8 mouse cellular contexts compared by ENCODE assay signal in the genomic region with DNA sequence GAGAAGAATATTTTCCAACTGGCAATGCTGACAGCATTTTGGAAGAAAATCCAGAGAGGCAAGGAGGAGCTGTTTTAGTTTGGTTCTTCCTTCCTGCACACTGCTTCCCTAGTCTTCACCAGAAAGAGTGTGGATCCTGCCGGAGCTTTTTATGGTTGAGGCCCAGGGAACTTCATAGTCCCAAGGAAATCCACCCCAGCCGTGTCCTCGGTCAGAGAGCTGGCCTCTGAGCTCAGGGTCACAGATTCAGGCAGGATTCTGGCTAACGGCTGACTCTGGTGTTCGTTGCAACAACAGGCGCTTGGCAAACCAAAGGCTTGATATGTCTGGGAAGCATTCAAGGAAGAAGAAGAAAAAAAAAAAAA. TPM values are rescaled to one million over a fixed set of nuclear protein-coding genes. Genes with fewer than 3 reads are reported as not detected.
A peak's percentile ranks its signal among the peaks of the same experiment; 100 is the strongest.
DNase-seq lines count a peak whose midpoint lies in the region; ATAC-seq and TF ChIP-seq lines count a peak whose summit lies in the region.

No protein-coding gene starts in this region.

- H3K36me3 ChIP-seq in midbrain, embryonic 10.5 days, result no peaks in the 10 kb centered on the region
- no peaks in the 10 kb centered on the region for H3K36me3 ChIP-seq in midbrain, embryonic 11.5 days (ENCODE audit: control insufficient read depth, insufficient read depth, low read length)
- H3K36me3 ChIP-seq in kidney, adult 2 months (ENCODE audit: control insufficient read depth, insufficient read depth, low read length), result no peaks in the 10 kb centered on the region
- H3K36me3 ChIP-seq in stomach, embryonic 14.5 days (ENCODE audit: control insufficient read depth, insufficient read depth, low read length), result no peaks in the 10 kb centered on the region
- no peaks in the 10 kb centered on the region for H3K36me3 ChIP-seq in midbrain, postnatal 0 days (ENCODE audit: insufficient read depth, low read length)

- 0 out of 2 replicates have a peak overlapping the region, but pooled peaks have one; percentile 77 for H3K27ac ChIP-seq in midbrain, embryonic 10.5 days (replicated peaks)
- H3K27ac ChIP-seq in midbrain, embryonic 11.5 days (ENCODE audit: low read depth, low read length), result no peak overlapping the region
- H3K27ac ChIP-seq in kidney, adult 2 months (ENCODE audit: insufficient read depth, low read depth, low read length), result peak overlapping the region; percentile 7; the same call in 1 of the 2 replicates
- peak overlapping the region; percentile 91 for H3K27ac ChIP-seq in stomach, embryonic 14.5 days (ENCODE audit: low read length)
- H3K27ac ChIP-seq in midbrain, postnatal 0 days (ENCODE audit: low read depth, low read length), result no peak overlapping the region

- peaks cover 32% of the 10 kb centered on the region for H3K27me3 ChIP-seq in midbrain, embryonic 10.5 days (ENCODE audit: low read depth, poor library complexity, severe bottlenecking)
- peaks cover 4% of the 10 kb centered on the region for H3K27me3 ChIP-seq in midbrain, embryonic 11.5 days (ENCODE audit: control insufficient read depth, insufficient read depth, low read length)
- no peaks in the 10 kb centered on the region for H3K27me3 ChIP-seq in kidney, adult 2 months (replicated peaks; ENCODE audit: control insufficient read depth, insufficient read depth, low read length)
- H3K27me3 ChIP-seq in stomach, embryonic 14.5 days (ENCODE audit: control insufficient read depth, insufficient read depth, low read length), result no peaks in the 10 kb centered on the region
- peaks cover 7% of the 10 kb centered on the region; the same call in 1 of the 2 replicates for H3K27me3 ChIP-seq in midbrain, postnatal 0 days (ENCODE audit: insufficient read depth, low read length)

- no peak for TF ChIP-seq POLR2A in kidney, adult 2 months (IDR thresholded peaks at IDR 0.05; ENCODE audit: low read depth, low read length)

- DNase-seq in cerebellum, adult 9-11 months, result peak; percentile 53
- DNase-seq in cerebellum, adult 9-10 months, result no peak
- DNase-seq in midbrain, embryonic 10.5 days (ENCODE audit: low spot score), result no peak
- no peak for DNase-seq in midbrain, embryonic 11.5 days (ENCODE audit: low spot score, missing footprints)
- DNase-seq in kidney, adult 2 months, result peak; percentile 74
- no peak for DNase-seq in midbrain, postnatal 0 days (ENCODE audit: low spot score)
- DNase-seq in embryo, embryonic 11 days, result no peak

- H3K4me3 ChIP-seq in midbrain, embryonic 10.5 days, result no peak overlapping the region
- H3K4me3 ChIP-seq in midbrain, embryonic 11.5 days (ENCODE audit: low read depth, low read length), result no peak overlapping the region
- no peak overlapping the region for H3K4me3 ChIP-seq in kidney, adult 2 months (ENCODE audit: insufficient read depth, low read depth, low read length)
- H3K4me3 ChIP-seq in stomach, embryonic 14.5 days (ENCODE audit: low read depth, low read length), result no peak overlapping the region
- no peak overlapping the region for H3K4me3 ChIP-seq in midbrain, postnatal 0 days (ENCODE audit: low read depth, low read length)

- no peak for ATAC-seq in midbrain, embryonic 11.5 days (ENCODE audit: low FRiP score)
- no peak for ATAC-seq in stomach, embryonic 14.5 days (ENCODE audit: insufficient number of reproducible peaks, insufficient read depth, low FRiP score, low read depth)
- no peak for ATAC-seq in midbrain, postnatal 0 days (ENCODE audit: low FRiP score)

- no peak for TF ChIP-seq CTCF in kidney, adult 2 months (conservative IDR thresholded peaks at IDR 0.05; ENCODE audit: insufficient read depth, insufficient read length, low read depth, low read length)
- no peak for TF ChIP-seq CTCF in midbrain, postnatal 0 days (IDR thresholded peaks at IDR 0.05)

- no peak overlapping the region for H3K4me2 ChIP-seq in midbrain, embryonic 11.5 days
- H3K4me2 ChIP-seq in stomach, embryonic 14.5 days (replicated peaks; ENCODE audit: low read depth, low read length), result no peak overlapping the region
- H3K4me2 ChIP-seq in midbrain, postnatal 0 days (ENCODE audit: low read depth, low read length, poor library complexity, severe bottlenecking), result no peak overlapping the region

- peaks cover 33% of the 10 kb centered on the region for H3K4me1 ChIP-seq in midbrain, embryonic 10.5 days
- H3K4me1 ChIP-seq in midbrain, embryonic 11.5 days (ENCODE audit: control insufficient read depth, insufficient read depth, low read length), result peaks cover 9% of the 10 kb centered on the region
- H3K4me1 ChIP-seq in kidney, adult 2 months (ENCODE audit: control insufficient read depth, insufficient read depth, low read length), result peaks cover 14% of the 10 kb centered on the region
- peaks cover 12% of the 10 kb centered on the region for H3K4me1 ChIP-seq in stomach, embryonic 14.5 days (ENCODE audit: control insufficient read depth, insufficient read depth, low read length)
- H3K4me1 ChIP-seq in midbrain, postnatal 0 days (ENCODE audit: insufficient read depth, low read length), result no peaks in the 10 kb centered on the region

- WGBS in midbrain, embryonic 10.5 days, result 44% methylated on average over 6 of the region's 6 CpGs
- WGBS in midbrain, embryonic 11.5 days, result 42% methylated on average over 6 of the region's 6 CpGs
- WGBS in kidney, adult 2 months, result 22% methylated on average over 6 of the region's 6 CpGs
- WGBS in stomach, embryonic 14.5 days, result 41% methylated on average over 6 of the region's 6 CpGs
- 48% methylated on average over 6 of the region's 6 CpGs for WGBS in midbrain, postnatal 0 days

- H3K9me3 ChIP-seq in midbrain, embryonic 10.5 days (replicated peaks), result no peaks in the 10 kb centered on the region
- H3K9me3 ChIP-seq in midbrain, embryonic 11.5 days (ENCODE audit: control insufficient read depth, low read length), result no peaks in the 10 kb centered on the region
- no peaks in the 10 kb centered on the region for H3K9me3 ChIP-seq in stomach, embryonic 14.5 days (ENCODE audit: control insufficient read depth, low read depth, low read length)
- no peaks in the 10 kb centered on the region for H3K9me3 ChIP-seq in midbrain, postnatal 0 days (ENCODE audit: low read length)

- H3K9ac ChIP-seq in midbrain, embryonic 11.5 days (ENCODE audit: low read length), result no peak overlapping the region
- no peak overlapping the region for H3K9ac ChIP-seq in stomach, embryonic 14.5 days (replicated peaks; ENCODE audit: low read depth, low read length)
- no peak overlapping the region for H3K9ac ChIP-seq in midbrain, postnatal 0 days (replicated peaks; ENCODE audit: low read length, poor library complexity, severe bottlenecking)

RNA-seq across cellular contexts. Expression of gene Ctdsp2, which starts 15.6 kb away (rescaled TPM):
- 36.8 and 39.3 TPM in 2 replicates for polyA plus RNA-seq in midbrain, embryonic 10.5 days (2016; fragmentation: Nextera tagmentation; extraction: Ambion mirVana)
- 40.6 and 42.8 TPM in 2 replicates for polyA plus RNA-seq in midbrain, embryonic 11.5 days (2014; fragmentation: Nextera tagmentation; extraction: Ambion mirVana)
- 118 and 126 TPM in 2 replicates for polyA plus RNA-seq in kidney, adult 2 months (2012; rRNA removed)
- 103 and 107 TPM in 2 replicates for polyA plus RNA-seq in stomach, embryonic 14.5 days (2014; fragmentation: Nextera tagmentation; extraction: Ambion mirVana)
- total RNA-seq in midbrain, postnatal 0 days (2014; rRNA removed), result 50.1 and 54.6 TPM in 2 replicates
- polyA plus RNA-seq in midbrain, postnatal 0 days (2015; fragmentation: Nextera tagmentation; extraction: Ambion mirVana), result 10.2 and 11.2 TPM in 2 replicates

RNA-seq across cellular contexts. Expression of gene Avil, which starts 37.6 kb away (rescaled TPM):
- polyA plus RNA-seq in midbrain, embryonic 10.5 days (2016; fragmentation: Nextera tagmentation; extraction: Ambion mirVana), result 0.36 and 2.2 TPM in 2 replicates
- polyA plus RNA-seq in midbrain, embryonic 11.5 days (2014; fragmentation: Nextera tagmentation; extraction: Ambion mirVana), result 1.1 and 1.6 TPM in 2 replicates
- 0.14 and 0.19 TPM in 2 replicates for polyA plus RNA-seq in kidney, adult 2 months (2012; rRNA removed)
- 0.29 and 0.58 TPM in 2 replicates for polyA plus RNA-seq in stomach, embryonic 14.5 days (2014; fragmentation: Nextera tagmentation; extraction: Ambion mirVana)
- total RNA-seq in midbrain, postnatal 0 days (2014; rRNA removed), result 0.90 and 2.0 TPM in 2 replicates
- polyA plus RNA-seq in midbrain, postnatal 0 days (2015; fragmentation: Nextera tagmentation; extraction: Ambion mirVana), result 1.2 and 1.3 TPM in 2 replicates

Comparison
In these comparisons a context has a peak if more than half of its experiments do, and no peak if none do; other contexts are left out.
1. DNase-seq: peak in cerebellum, adult 9-11 months (single experiment) and kidney, adult 2 months (single experiment); none in cerebellum, adult 9-10 months (single experiment), midbrain, embryonic 10.5 days (single experiment), midbrain, embryonic 11.5 days (single experiment), midbrain, postnatal 0 days (single experiment) and embryo, embryonic 11 days (single experiment).
2. H3K27ac ChIP-seq: peak in midbrain, embryonic 10.5 days (single experiment), kidney, adult 2 months (single experiment) and stomach, embryonic 14.5 days (single experiment); none in midbrain, embryonic 11.5 days (single experiment) and midbrain, postnatal 0 days (single experiment).